Mouse (Mus musculus) T-cell, adult 2 months (primary cell): ENCODE measurements around the gene Paxip1.

ENCODE experiments used
- DNase-seq: peaks from one replicate; pipeline ENCODE4 v3.0.0; 2022; ENCODE audit warnings: low spot score

Gene Paxip1

GRCm38 (mm10) chr5:27724460-27724859, 67.0 kb downstream of the Paxip1 start:
- no peak for DNase-seq

GRCm38 (mm10) chr5:27719311-27719710, 72.2 kb downstream of the Paxip1 start:
- no peak for DNase-seq

GRCm38 (mm10) chr5:27717301-27717700, 74.2 kb downstream of the Paxip1 start:
- DNase-seq = no peak

- DNase-seq = no peak
These were observed 75.5 kb downstream of the Paxip1 start for GRCm38 (mm10) chr5:27716026-27716425.

- no peak for DNase-seq
These were observed 77.1 kb downstream of the Paxip1 start for GRCm38 (mm10) chr5:27714356-27714755.

- DNase-seq = no peak
These were observed 79.9 kb downstream of the Paxip1 start for GRCm38 (mm10) chr5:27711461-27712192.

GRCm38 (mm10) chr5:27708209-27708608, 83.3 kb downstream of the Paxip1 start:
- no peak for DNase-seq

GRCm38 (mm10) chr5:27707283-27707682, 84.2 kb downstream of the Paxip1 start:
- DNase-seq = no peak

- DNase-seq = no peak
These were observed 84.9 kb downstream of the Paxip1 start for GRCm38 (mm10) chr5:27706551-27706950.

- DNase-seq = no peak
These were observed 86.5 kb downstream of the Paxip1 start for GRCm38 (mm10) chr5:27705020-27705419.

- no peak for DNase-seq
These were observed 89.0 kb downstream of the Paxip1 start for GRCm38 (mm10) chr5:27702482-27702881.
